Mouse (Mus musculus) inflammation-experienced regulatory T-cells, adult 16 weeks (primary cell): ENCODE results near the gene Rpl37. TPM values are rescaled to one million over a fixed set of nuclear protein-coding genes. Genes with fewer than 3 reads are reported as not detected.

Experiments
- polyA plus RNA-seq: library from polyadenylated mRNA; unstranded; fragments of 100-300 nt; shearing (Covaris generic); gene quantifications from one replicate; pipeline ENCODE4 v1.2.1, GENCODE M21; 2017

Rpl37 gene
- polyA plus RNA-seq: 869 TPM

DNA sequence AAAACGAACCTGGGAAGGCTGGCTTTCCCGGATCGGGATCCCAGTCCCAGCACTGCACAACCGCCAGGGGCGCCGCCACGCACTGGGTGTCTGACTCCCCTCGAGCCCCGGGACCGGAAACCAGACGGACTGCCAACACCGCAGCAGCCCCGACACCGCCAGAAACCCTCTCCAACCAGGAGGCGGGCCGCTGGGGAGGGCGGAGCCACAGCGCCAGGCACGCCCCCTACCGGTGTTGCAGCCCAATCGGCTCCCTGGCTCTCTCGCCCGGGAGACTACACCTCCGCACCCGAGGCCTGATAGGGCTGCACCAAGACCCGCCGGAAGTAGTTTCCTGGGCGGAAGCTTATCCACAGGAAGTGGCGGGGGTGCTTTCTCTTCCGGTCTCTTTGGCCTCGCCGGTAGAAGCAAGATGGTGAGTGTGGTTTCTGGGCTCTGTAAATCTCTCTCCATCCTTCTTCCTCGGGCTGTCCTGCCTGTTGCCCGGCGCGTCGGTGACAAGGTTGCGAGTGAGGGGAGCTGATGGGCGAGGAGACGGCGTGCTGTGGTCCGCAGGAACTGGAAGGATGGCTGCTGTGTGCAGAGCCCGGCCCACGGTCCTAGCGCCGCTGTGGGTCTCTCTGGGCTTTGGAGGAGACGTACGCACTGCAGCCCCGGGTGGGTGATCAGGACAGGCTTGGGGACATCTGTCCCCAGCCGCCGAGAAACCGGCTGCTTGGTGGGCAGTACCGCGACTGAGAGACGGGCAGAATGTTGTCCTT, at the start of gene Rpl37:
Rpl37 (plus strand) TSS at position 376 of the 761 bp plus-strand sequence.

DNA sequence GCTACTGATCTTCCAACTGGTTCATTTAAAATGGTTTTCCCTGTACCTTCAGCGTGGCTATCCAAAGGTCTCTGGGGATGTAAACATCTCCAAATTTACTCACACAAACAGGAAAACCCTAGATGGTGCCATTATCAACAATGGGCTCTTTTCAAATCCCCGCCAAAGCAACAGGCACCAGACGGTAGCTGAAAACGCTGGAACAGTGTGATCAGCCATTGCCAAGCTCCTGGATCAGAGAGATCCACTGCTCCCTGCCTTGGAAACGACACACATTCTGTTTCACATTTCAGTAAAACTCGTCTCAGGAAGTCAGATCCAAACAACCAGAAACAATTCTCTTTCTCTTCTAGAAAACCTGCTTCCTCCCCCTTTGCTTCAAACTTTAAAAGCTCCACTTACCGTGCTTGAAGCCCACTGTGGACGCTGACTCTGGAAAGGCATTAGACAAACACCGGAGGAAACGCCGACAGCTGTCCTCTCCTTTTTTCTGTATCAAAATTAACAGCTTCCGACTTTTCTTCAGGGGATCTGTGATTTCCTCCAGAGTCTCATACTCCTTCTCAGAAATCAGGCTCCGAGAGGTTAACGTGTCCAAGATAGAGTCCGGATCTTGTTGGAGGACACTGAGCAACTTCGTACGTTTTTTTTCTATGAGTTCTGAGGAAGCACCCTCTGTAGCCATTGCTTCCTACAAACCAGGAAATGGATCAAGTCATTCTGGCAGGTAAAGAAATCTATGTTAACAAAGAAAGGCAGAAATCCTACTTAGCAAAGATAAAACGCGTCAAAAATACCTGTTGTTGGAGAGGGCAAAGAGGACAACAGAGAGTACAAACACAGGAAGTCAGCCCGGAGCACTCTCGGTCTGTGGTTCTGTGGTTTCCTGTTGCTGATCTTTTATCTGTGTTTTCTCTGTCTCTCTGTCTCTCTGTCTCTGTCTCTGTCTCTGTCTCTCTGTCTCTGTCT, 8.5 kb upstream of the Rpl37 start, which contains the start of gene Card6:
Card6 (minus strand) TSS at position 854 of the 969 bp plus-strand sequence.

GRCm38 (mm10) chr15:5143361-5144020, 27.0 kb downstream of the Rpl37 start, which contains the start of gene Prkaa1:
TSS of gene Prkaa1 (plus strand) at chr15:5143861.

Other genes starting within 250 kb of the Rpl37 start
- not detected for gene Mroh2b, start 217.9 kb upstream of the Rpl37 start, polyA plus RNA-seq
- gene C7, start 52.9 kb upstream of the Rpl37 start, polyA plus RNA-seq: not detected
- 78.6 TPM for gene Card6, start 8.1 kb upstream of the Rpl37 start, polyA plus RNA-seq
- gene Prkaa1, start 27.2 kb downstream of the Rpl37 start, polyA plus RNA-seq: 43.9 TPM
- 63.3 TPM for gene Ttc33, start 68.9 kb downstream of the Rpl37 start, polyA plus RNA-seq
- gene Ptger4, start 127.5 kb downstream of the Rpl37 start, polyA plus RNA-seq: 25.0 TPM